Mouse (Mus musculus): ENCODE data around the gene Gcnt7. TPM values are rescaled to one million over a fixed set of nuclear protein-coding genes. Genes with fewer than 3 reads are reported as not detected.

Gene Gcnt7
- not detected in 4 replicates for total RNA-seq (2023)

DNA sequence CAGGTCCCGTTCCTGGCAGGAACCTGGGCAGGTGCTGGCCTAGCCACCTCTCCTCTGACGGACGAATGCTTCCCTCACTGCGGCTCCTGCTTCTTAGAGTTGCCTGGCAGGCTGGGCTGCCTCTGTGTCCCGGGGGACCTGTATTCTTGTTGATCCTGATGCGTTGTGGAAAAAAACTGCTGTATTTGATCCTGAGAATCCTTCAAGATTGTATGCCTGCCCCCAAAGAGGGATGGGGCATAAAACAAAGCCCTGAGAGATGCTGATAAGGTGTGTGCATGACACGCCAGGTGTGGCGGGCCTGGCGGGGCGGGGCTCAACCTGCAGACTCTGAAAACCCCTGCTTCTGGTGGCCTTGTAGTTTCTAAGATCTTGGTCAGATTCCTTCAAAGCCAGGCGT, at the start of gene Gcnt7:
Gene Gcnt7, minus strand, starts transcription at position 101 of the 400 bp plus-strand sequence.

DNA sequence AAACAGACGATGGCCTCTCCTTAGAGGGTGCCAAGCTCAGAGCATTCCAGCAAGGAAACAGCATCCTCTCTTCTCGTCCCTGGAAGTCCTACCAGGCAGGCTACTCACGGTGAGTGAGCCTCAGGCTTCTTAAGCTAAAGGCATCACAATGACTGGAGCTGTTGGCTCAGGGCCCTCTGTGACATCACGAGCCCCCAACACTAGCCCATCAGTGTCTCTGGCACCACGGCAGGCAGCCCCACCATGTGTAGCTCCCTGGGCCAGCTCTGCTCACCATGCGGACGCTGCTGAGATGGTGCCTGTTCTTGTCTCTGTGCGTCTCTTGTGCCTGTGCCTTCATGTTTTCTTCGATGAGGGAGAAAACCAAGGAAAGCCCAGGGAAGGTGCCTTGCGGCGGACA, 13.9 kb upstream of the Gcnt7 start, which contains the start of gene Fam209:
Gene Fam209, plus strand, starts transcription at position 203 of the 400 bp plus-strand sequence.

GRCm38 (mm10) chr2:172439843-172440639, 18.4 kb downstream of the Gcnt7 start, which contains the start of gene Rtf2:
TSS of gene Rtf2 (plus strand) at chr2:172440556.

Other genes starting within 250 kb of the Gcnt7 start
- gene Mc3r, start 210.1 kb downstream of the Gcnt7 start, total RNA-seq (2023), result not detected in 4 replicates
- 8.5 to 10.8 TPM (median 10.0 TPM) in 4 replicates for gene Fam210b, start 113.0 kb downstream of the Gcnt7 start, total RNA-seq (2023)
- gene Aurka, start 88.1 kb downstream of the Gcnt7 start, total RNA-seq (2023), result 5.1 to 7.8 TPM (median 6.8 TPM) in 4 replicates
- gene Cstf1, start 87.9 kb downstream of the Gcnt7 start, total RNA-seq (2023), result 33.0 to 37.6 TPM (median 35.2 TPM) in 4 replicates
- gene Cass4, start 64.8 kb downstream of the Gcnt7 start, total RNA-seq (2023), result 2.8 to 3.4 TPM (median 3.3 TPM) in 4 replicates
- 75.6 to 81.5 TPM (median 79.6 TPM) in 4 replicates for gene Rtf2, start 18.0 kb downstream of the Gcnt7 start, total RNA-seq (2023)
- gene Fam209, start 13.9 kb upstream of the Gcnt7 start, total RNA-seq (2023), result 8.1 to 11.6 TPM (median 9.2 TPM) in 4 replicates
- not detected in 4 replicates for gene Tfap2c, start 91.0 kb upstream of the Gcnt7 start, total RNA-seq (2023)

Data from B cell, adult 62 days (primary cell).